Mouse (Mus musculus) hematopoietic stem cell, adult 5-6 weeks (primary cell): ENCODE data around the gene Cyp2w1. TPM values are rescaled to one million over a fixed set of nuclear protein-coding genes. Genes with fewer than 3 reads are reported as not detected.
A peak's percentile ranks its signal among the peaks of the same experiment; 100 is the strongest.

ENCODE experiments used
- ATAC-seq, 2 experiments: fragments of 125-278 bp in 1 of 2; replicated peaks in 1 of 2; 2 replicates each; pipeline ENCODE4 v1.8.0; 2016 to 2017; ENCODE audit warnings: inconsistent platforms in 2 of 2, mild to moderate bottlenecking in 2 of 2, moderate number of reproducible peaks in 2 of 2, low read depth in 1 of 2, moderate TSS enrichment in 1 of 2; ENCODE audit not compliant: low FRiP score in 2 of 2, poor library complexity in 2 of 2, severe bottlenecking in 2 of 2, insufficient read depth in 1 of 2, low TSS enrichment in 1 of 2
- total RNA-seq: library from RNA; stranded (forward); fragments of 172-1452, 232-1000 nt; gene quantifications from 2 replicates; pipeline ENCODE4 v1.2.3, GENCODE M21; 2017

Gene Cyp2w1
- total RNA-seq, 1 experiment from 2014 or later: not detected

GRCm38 (mm10) chr5:139373889-139374444, 21.6 kb downstream of the Cyp2w1 start:
- no peak for ATAC-seq

- no peak for ATAC-seq
Measured at GRCm38 (mm10) chr5:139374841-139375240, 22.4 kb downstream of the Cyp2w1 start.

GRCm38 (mm10) chr5:139377468-139378270, 25.3 kb downstream of the Cyp2w1 start, which contains the start of gene Gpr146:
Gene Gpr146 (plus strand): TSS chr5:139377697.
- peak; percentile 19 to 34; a peak in 3 of 4 replicates for ATAC-seq

- ATAC-seq: no peak
Measured at GRCm38 (mm10) chr5:139378271-139378556, 25.8 kb downstream of the Cyp2w1 start.

DNA sequence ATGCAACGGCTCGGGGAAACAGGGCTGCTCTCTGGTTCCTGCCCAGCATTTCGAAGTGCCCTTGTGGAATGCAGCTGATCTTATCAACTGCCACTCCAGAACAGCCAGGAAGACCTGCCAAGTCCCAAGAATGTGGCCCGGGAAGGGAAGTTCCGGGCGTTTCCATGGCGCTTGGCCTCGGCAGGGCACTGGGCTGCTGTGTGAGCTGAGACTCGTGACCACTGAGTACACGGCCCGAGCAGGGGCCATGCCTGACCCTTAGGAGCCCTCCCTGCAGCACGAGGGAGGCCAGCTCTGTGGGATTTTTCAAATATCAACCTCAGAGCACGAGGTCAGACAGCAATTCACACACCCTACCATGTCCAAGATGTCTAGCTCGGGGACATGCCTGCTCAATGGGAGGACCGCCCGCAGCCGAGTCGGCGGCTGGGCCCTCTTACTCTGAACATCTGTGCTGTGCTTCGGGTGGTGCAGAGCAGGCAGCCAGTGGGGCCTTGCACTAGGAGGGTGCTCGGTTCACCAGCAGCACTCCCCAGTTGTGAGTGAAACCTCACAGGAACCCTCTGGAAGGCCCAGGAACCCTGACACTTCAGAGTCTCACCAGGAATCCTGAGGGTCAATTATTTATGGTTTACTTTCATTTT, 26.7 kb downstream of the Cyp2w1 start:
- ATAC-seq: no peak

GRCm38 (mm10) chr5:139379771-139380384, 27.5 kb downstream of the Cyp2w1 start:
- ATAC-seq: no peak

- peak; percentile 37 to 54 for ATAC-seq
Measured at GRCm38 (mm10) chr5:139380385-139381248, 28.2 kb downstream of the Cyp2w1 start.

DNA sequence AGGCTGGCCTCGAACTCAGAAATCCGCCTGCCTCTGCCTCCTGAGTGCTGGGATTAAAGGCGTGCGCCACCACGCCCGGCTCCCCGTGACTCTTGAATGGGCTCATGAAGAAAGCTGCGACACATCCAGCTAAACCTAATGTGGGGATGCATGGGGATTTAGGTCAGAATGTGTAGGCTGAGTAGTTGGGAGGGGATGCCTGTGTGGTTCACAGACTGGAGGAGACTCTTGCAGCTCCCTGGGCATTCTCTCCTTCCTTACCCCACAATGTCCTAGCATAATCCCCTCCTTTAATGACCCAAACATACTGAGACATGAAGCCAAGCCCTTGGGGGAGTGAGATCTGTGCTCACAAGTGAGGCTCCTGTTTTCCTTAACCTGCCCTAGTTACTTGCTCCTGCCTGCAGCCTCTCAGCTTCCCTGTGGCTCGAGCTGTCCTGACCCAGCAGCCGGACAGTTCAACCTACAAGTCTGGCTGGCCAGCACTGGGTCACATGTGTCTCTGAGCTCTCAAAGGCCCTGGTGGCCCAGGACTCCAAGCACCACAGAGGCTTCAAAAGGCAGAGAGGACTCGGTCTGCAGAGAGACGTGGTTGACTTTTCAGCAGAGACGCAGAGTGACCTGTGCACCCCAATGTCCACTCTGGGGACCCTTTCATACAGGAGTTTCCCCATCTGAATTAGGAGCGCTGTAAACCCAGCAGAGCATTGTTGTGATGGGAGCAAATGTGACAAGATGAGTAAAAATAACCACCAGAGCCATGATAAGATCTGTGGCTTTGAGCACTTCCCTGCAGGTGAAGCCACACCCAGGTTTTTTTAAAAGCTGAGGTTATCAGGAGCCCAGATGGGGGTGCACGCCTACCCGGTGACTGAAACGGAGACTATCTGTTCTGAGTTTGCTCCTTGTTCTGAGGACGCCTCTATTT, 29.4 kb downstream of the Cyp2w1 start:
- no peak for ATAC-seq

- ATAC-seq: peak; percentile 65 to 66
Measured at GRCm38 (mm10) chr5:139382760-139383159, 30.3 kb downstream of the Cyp2w1 start.

GRCm38 (mm10) chr5:139383234-139383633, 30.8 kb downstream of the Cyp2w1 start:
- 0 out of 4 replicates have a peak, but pooled peaks of 1 of the 2 experiments have one; percentile 1 for ATAC-seq

- no peak for ATAC-seq
Measured at GRCm38 (mm10) chr5:139384531-139384930, 32.1 kb downstream of the Cyp2w1 start.

DNA sequence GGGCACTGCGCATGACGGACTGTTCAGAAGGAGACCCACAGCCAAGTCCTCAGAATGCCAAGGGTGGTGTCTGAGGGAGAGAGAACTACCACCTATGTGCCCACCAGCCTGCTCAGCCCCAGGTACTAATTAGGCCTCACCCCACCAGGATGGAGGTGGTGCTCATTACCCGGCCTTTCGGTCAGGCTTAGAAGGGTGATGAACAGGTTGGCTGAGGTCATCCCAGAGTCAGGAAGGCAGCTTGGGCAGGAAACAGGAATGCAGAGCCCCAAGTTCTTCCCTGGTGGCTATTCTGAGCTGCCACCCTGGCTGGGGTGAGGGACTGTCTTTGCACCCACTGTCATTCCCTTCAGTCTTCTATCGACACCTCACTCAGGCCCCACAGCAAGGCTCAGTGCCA, 33.6 kb downstream of the Cyp2w1 start:
- ATAC-seq: no peak

- ATAC-seq: peak in 1 of 2 experiments; percentile 9; a peak in 1 of 4 replicates
Measured at GRCm38 (mm10) chr5:139387329-139388194, 35.1 kb downstream of the Cyp2w1 start.

GRCm38 (mm10) chr5:139388195-139388570, 35.8 kb downstream of the Cyp2w1 start:
- no peak for ATAC-seq
